ENCODE assay signal across 19 mouse cellular contexts in genomic region chr10:97397062-97397771, GRCm38 (mm10).
A peak's percentile ranks its signal among the peaks of the same experiment; 100 is the strongest.
DNase-seq lines count a peak whose midpoint lies in the region; ATAC-seq and TF ChIP-seq lines count a peak whose summit lies in the region.
"Had no signal": no experiment of that assay in that cellular context is flagged by ENCODE, and none has a peak within 500 bp of the region (broad histone marks: within the 10 kb centered on the region; RNA-seq: fewer than 3 reads in every experiment).

No protein-coding gene starts in this region.

- H3K36me3 ChIP-seq in heart, embryonic 15.5 days, result no peaks in the 10 kb centered on the region
- H3K36me3 ChIP-seq: limb, embryonic 12.5 days had no signal

- no peak overlapping the region for H3K9ac ChIP-seq in heart, embryonic 15.5 days
- H3K9ac ChIP-seq: forebrain, postnatal 0 days; hindbrain, embryonic 14.5 days; limb, embryonic 12.5 days; liver, postnatal 0 days had no signal

- TF ChIP-seq POLR2A in brain, embryonic 14.5 days (IDR thresholded peaks at IDR 0.05; ENCODE audit: borderline replicate concordance, extremely low read depth, insufficient read depth, insufficient read length, poor library complexity, severe bottlenecking), result no peak

- 48% methylated on average over 9 of the region's 9 CpGs for WGBS in heart, embryonic 15.5 days

- H3K27me3 ChIP-seq in heart, embryonic 15.5 days, result no peaks in the 10 kb centered on the region
- H3K27me3 ChIP-seq: limb, embryonic 12.5 days had no signal

- peak; percentile 18; the same call in 1 of the 2 replicates for ATAC-seq in heart, embryonic 15.5 days (replicated peaks; ENCODE audit: insufficient number of reproducible peaks, insufficient read depth, low FRiP score, low read depth)
- ATAC-seq in frontal cortex, adult (ENCODE audit: low TSS enrichment), result no peak
- ATAC-seq: forebrain, postnatal 0 days; liver, postnatal 0 days had no signal

- no peaks in the 10 kb centered on the region for H3K4me1 ChIP-seq in heart, embryonic 15.5 days (replicated peaks)
- H3K4me1 ChIP-seq: limb, embryonic 12.5 days had no signal

- no peak overlapping the region for H3K4me2 ChIP-seq in heart, embryonic 15.5 days
- H3K4me2 ChIP-seq: hindbrain, embryonic 14.5 days; limb, embryonic 12.5 days; midbrain, embryonic 11.5 days had no signal

- H3K9me3 ChIP-seq in heart, embryonic 15.5 days (replicated peaks), result no peaks in the 10 kb centered on the region
- H3K9me3 ChIP-seq: limb, embryonic 12.5 days had no signal

- no peak overlapping the region for H3K4me3 ChIP-seq in heart, embryonic 15.5 days
- H3K4me3 ChIP-seq: limb, embryonic 12.5 days had no signal

- DNase-seq in heart, postnatal 14 days, result no peak
- peak; percentile 58 for DNase-seq in brain, embryonic 14.5 days (ENCODE audit: low read depth)
- peak; percentile 66 for DNase-seq in fat pad, adult 2 months (ENCODE audit: extremely low read depth, low read depth, low spot score)
- peak; percentile 30 for DNase-seq in lung, postnatal 25 days (ENCODE audit: low spot score)
- DNase-seq in adrenal gland, postnatal 4 days (ENCODE audit: low spot score in 2 of 2), result no peak
- DNase-seq in testis, postnatal 14 days (ENCODE audit: low spot score), result no peak
- DNase-seq: cerebellum, adult 2 months; forebrain, postnatal 0 days; gastrocnemius, postnatal 10 days; kidney, adult 8-10 months; kidney, postnatal 4 days; layer of hippocampus, postnatal 36 days; liver, postnatal 0 days; thymus, adult 2 months had no signal

- intact Hi-C loops in heart, postnatal 14 days (cut with DNase I), result no loop called here

- no peak overlapping the region for H3K27ac ChIP-seq in heart, embryonic 15.5 days
- H3K27ac ChIP-seq: hindbrain, embryonic 14.5 days; limb, embryonic 12.5 days had no signal

- no peak for TF ChIP-seq CTCF in brain, embryonic 14.5 days (IDR thresholded peaks at IDR 0.05; ENCODE audit: borderline replicate concordance, extremely low read depth, insufficient read depth, insufficient read length)

Comparison
In these comparisons a context has a peak if more than half of its experiments do, and no peak if none do; other contexts are left out.
1. DNase-seq: peak in brain, embryonic 14.5 days (single experiment), fat pad, adult 2 months (single experiment) and lung, postnatal 25 days (single experiment); none in heart, postnatal 14 days (0 of 2), adrenal gland, postnatal 4 days (0 of 2) and testis, postnatal 14 days (single experiment).